Mouse (Mus musculus) midbrain, postnatal 0 days (tissue): Measurements from ENCODE around the gene Arrdc1. TPM values are rescaled to one million over a fixed set of nuclear protein-coding genes. Genes with fewer than 3 reads are reported as not detected.
"Not testable (repeated sequence)": the region's sequence is repeated elsewhere in the genome, so short reads cannot be mapped to it uniquely, and the experiment has no call there.

Experiments used
- ATAC-seq: fragments of 200-750 bp; cut with Nextera tagmentation; 2 replicates; pipeline ENCODE4 v1.8.0; 2017; ENCODE audit warnings: moderate number of reproducible peaks, mild to moderate bottlenecking, moderate TSS enrichment, moderate library complexity; ENCODE audit not compliant: low FRiP score
- DNase-seq: peaks from one replicate; pipeline ENCODE4 v3.0.0-alpha.2; 2015; ENCODE audit warnings: low spot score
- H3K27ac ChIP-seq: fragments of 300-500 bp; sonication (generic); 2 replicates; pipeline ENCODE4 v1.5.1; 2014; ENCODE audit warnings: low read depth, mild to moderate bottlenecking, low read length, mixed read lengths
- H3K27me3 ChIP-seq: fragments of 300-500 bp; sonication (generic); 2 replicates; pipeline ENCODE4 v1.6.1; 2014; ENCODE audit warnings: low read length, control low read depth, mixed read lengths; ENCODE audit not compliant: insufficient read depth
- H3K36me3 ChIP-seq: fragments of 300-500 bp; sonication (generic); 2 replicates; pipeline ENCODE4 v1.6.1; 2014; ENCODE audit warnings: low read length, control low read depth, mixed read lengths; ENCODE audit not compliant: insufficient read depth
- H3K4me1 ChIP-seq: fragments of 300-500 bp; sonication (generic); 2 replicates; pipeline ENCODE4 v1.6.1; 2014; ENCODE audit warnings: mild to moderate bottlenecking, control low read depth, antibody characterized with exemption, low read length, mixed read lengths; ENCODE audit not compliant: insufficient read depth
- H3K4me2 ChIP-seq: fragments of 300-500 bp; sonication (generic); 2 replicates; pipeline ENCODE4 v1.6.1; 2014; ENCODE audit warnings: low read depth, mild to moderate bottlenecking, low read length, mixed read lengths; ENCODE audit not compliant: poor library complexity, severe bottlenecking
- H3K4me3 ChIP-seq: fragments of 300-500 bp; sonication (generic); 2 replicates; pipeline ENCODE4 v1.5.1; 2014; ENCODE audit warnings: low read depth, mild to moderate bottlenecking, low read length, moderate library complexity
- H3K9ac ChIP-seq: fragments of 300-500 bp; sonication (generic); replicated peaks from 2 replicates; pipeline ENCODE4 v1.6.1; 2014; ENCODE audit warnings: mild to moderate bottlenecking, low read length, moderate library complexity, mixed read lengths; ENCODE audit not compliant: poor library complexity, severe bottlenecking
- H3K9me3 ChIP-seq: fragments of 300-500 bp; sonication (generic); 2 replicates; pipeline ENCODE4 v1.6.1; 2016; ENCODE audit warnings: low read length, control low read depth
- CTCF ChIP-seq: IDR thresholded peaks from 2 replicates; pipeline ENCODE4 v1.5.1; 2016; ENCODE audit warnings: antibody characterized with exemption, mild to moderate bottlenecking
- WGBS: fragments of 180-500 bp; shearing (Covaris S2); extraction: QIAGEN DNeasy Blood & Tissue Kit; methylation state at CpG from one replicate; pipeline ENCODE4 v1.1.7; 2014; 5-methylcytosine and 5-hydroxymethylcytosine counted together
- polyA plus RNA-seq: library from polyadenylated mRNA; unstranded; fragments of >200 nt; fragmentation: Nextera tagmentation; extraction: Ambion mirVana; gene quantifications from 2 replicates; pipeline ENCODE4 v1.2.1, GENCODE M21; 2015
- total RNA-seq: library from RNA; depleted of rRNA; stranded (reverse); fragments of >200 nt; gene quantifications from 2 replicates; pipeline ENCODE4 v1.2.3, GENCODE M21; 2014

Arrdc1 gene
- total and polyA plus RNA-seq, 2 experiments from 2014 or later, result 44.7 to 55.7 TPM

DNA sequence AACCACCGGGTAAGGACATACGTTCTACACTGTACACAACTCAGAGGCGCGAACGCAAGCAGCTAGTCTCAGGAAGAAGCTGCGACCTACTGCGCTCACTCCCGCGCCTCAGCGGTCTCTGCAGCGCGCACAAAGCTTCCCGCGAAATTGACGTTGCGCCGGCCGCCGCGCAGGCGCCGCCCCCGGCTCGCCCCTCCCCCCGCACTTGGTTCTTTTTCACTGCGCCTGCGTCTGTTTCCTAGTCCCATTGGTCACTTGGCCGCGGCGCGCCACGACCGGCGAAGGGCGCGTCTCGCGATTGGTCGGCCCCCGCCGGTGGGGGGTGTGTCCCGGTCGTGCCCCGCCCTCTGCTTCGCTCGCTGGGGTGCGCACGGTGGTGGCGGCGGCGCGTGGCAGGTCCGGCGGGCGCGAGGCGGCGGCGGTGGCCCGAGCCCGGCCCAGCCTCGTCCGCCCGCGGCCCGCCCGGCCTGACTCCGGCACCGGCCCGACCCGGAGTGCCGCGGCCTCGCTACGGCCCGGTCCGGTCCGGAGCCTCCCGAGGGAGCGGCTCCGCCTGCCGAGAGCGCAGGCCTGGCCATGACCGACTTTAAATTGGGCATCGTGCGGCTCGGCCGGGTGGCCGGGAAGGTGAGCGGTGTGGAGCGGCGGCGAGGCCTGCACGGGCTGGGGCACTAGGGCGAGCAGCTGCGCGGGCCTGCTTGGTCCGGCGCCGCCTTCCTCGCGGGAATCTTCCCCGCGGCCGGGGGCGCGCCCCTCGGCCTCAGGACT is 14.6 kb upstream of the Arrdc1 start, which contains the start of gene Zmynd19:
Zmynd19 (plus strand) TSS at position 372 of the 768 bp plus-strand sequence.
- Histone ChIP-seq H3K27me3 (no peaks in the 10 kb centered on the region), H3K9ac (peak within 1 kb of the TSS; percentile 88), H3K4me1 (peaks cover 5% of the 10 kb centered on the region; the same call in 1 of the 2 replicates), H3K4me3 (peak within 1 kb of the TSS; percentile 98), H3K9me3 (no peaks in the 10 kb centered on the region), H3K27ac (peak within 1 kb of the TSS; percentile 63), H3K36me3 (peaks cover 14% of the 10 kb centered on the region), H3K4me2 (peak within 1 kb of the TSS; percentile 95)
- DNase-seq (peak; percentile 98), ATAC-seq (peak; percentile 98)
- no peak for TF ChIP-seq CTCF
- under 1% methylated on average over 83 of the region's 108 CpGs for WGBS

DNA sequence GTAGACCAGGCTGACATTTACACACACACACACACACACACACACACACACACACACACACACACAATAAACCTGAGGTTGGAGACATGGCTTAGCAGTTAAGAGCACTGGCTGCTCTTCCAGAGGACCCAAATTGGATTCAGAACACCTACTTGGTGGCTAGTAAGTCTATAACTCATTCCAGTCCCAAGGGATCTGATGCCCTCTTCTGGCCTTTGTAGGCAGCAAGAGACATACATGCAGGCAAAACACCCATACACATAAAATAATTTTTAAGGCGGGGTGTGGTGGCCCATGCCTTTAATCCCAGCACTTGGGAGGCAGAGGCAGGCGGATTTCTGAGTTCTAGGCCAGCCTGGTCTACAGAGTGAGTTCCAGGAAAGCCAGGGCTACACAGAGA is 9.3 kb upstream of the Arrdc1 start:
- DNase-seq, result peak; percentile 40
- not testable (repeated sequence) for H3K4me1 ChIP-seq, H3K9me3 ChIP-seq, H3K36me3 ChIP-seq, H3K4me2 ChIP-seq, H3K27me3 ChIP-seq, H3K4me3 ChIP-seq, ATAC-seq, H3K9ac ChIP-seq, H3K27ac ChIP-seq
- WGBS, result 52% methylated on average over 2 of the region's 2 CpGs
- peak; percentile 51 for TF ChIP-seq CTCF

DNA sequence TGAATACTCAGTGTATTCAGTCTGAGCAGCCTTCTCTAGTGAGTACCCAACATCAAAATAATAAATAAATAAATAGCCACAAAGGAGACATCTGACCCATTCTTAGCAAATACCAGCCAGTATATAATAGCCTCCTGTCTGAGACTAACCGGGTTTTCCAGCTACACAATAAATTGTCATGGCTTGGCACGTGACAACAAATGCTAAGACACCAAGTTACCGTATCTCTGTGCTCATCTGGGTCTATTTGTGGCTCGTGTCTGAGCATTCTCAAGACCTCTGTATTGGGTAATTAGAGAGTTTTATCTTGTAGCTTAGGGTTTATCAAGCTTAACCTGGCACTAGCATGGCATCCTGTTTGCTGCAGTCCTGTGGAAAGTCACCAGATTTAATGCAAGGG is 7.0 kb upstream of the Arrdc1 start:
- H3K9ac ChIP-seq, result no peak overlapping the region
- no peak overlapping the region for H3K4me2 ChIP-seq
- H3K27me3 ChIP-seq, result no peaks in the 10 kb centered on the region
- H3K4me1 ChIP-seq, result no peaks in the 10 kb centered on the region
- WGBS, result 73% methylated on average over 4 of the region's 4 CpGs
- ATAC-seq (no peak), DNase-seq (no peak)
- no peak overlapping the region for H3K4me3 ChIP-seq
- no peaks in the 10 kb centered on the region for H3K9me3 ChIP-seq
- H3K27ac ChIP-seq, result no peak overlapping the region
- TF ChIP-seq CTCF, result no peak
- no peaks in the 10 kb centered on the region for H3K36me3 ChIP-seq

DNA sequence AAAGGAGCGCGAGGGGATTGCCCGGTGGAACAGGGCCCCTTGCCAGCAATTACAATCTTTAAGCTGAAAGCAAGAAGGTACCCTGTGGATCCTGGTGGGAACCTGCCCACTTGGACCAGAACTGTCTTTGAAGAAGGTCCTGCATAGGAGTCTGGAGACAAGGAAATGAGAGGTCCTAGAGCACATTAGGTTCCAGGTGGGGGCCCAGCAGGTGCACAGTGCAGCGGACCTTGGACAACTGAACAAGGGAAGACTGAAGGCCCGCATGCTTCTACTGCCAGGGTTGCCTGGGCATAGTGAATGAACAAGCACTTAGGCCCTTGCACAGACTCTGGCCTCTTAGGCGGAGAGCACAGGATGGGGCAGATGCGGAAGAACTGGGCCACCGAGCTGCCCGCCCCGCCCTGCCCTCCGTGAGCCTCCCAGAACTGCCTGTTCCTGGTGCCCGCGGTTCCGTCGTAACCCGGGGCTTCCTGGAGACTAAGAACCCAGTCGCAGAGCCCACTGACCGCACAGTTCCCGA is 550 bp downstream of the Arrdc1 start:
- peak overlapping the region; percentile 74 for H3K4me3 ChIP-seq
- peak overlapping the region; percentile 85 for H3K4me2 ChIP-seq
- DNase-seq (peak; percentile 28), ATAC-seq (peak; percentile 64)
- H3K9ac ChIP-seq, result peak overlapping the region; percentile 87
- no peak for TF ChIP-seq CTCF
- H3K4me1 ChIP-seq, result peaks cover 2% of the 10 kb centered on the region; the same call in 1 of the 2 replicates
- H3K9me3 ChIP-seq, result no peaks in the 10 kb centered on the region
- no peaks in the 10 kb centered on the region for H3K27me3 ChIP-seq
- no peaks in the 10 kb centered on the region for H3K36me3 ChIP-seq
- H3K27ac ChIP-seq, result peak overlapping the region; percentile 72
- 3% methylated on average over 18 of the region's 19 CpGs for WGBS

DNA sequence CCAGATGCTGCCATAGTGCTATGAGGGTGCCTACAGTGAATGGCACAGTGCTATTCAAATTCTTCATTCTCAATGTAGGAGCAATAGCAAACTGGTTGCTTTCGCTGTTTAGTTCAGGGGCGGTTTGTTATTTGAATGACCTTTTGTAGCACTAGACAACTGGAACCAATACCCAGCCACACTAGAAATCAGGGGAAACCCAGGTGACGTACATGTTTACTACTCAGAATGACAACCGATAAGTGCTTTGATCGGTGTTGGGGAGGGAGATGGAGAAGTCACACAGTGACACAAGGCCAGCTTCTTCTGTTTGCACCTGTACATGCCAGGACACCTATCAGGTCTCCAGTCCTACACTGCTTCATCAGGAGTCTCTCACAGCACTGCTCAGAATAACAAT is 5.5 kb downstream of the Arrdc1 start:
- H3K4me2 ChIP-seq, result no peak overlapping the region
- no peaks in the 10 kb centered on the region for H3K9me3 ChIP-seq
- H3K4me3 ChIP-seq, result no peak overlapping the region
- WGBS, result 90% methylated on average over 5 of the region's 5 CpGs
- H3K36me3 ChIP-seq, result peaks cover 17% of the 10 kb centered on the region
- no peak for TF ChIP-seq CTCF
- H3K9ac ChIP-seq, result no peak overlapping the region
- DNase-seq (no peak), ATAC-seq (no peak)
- H3K4me1 ChIP-seq, result peaks cover 2% of the 10 kb centered on the region; the same call in 1 of the 2 replicates
- H3K27me3 ChIP-seq, result no peaks in the 10 kb centered on the region
- H3K27ac ChIP-seq, result no peak overlapping the region

DNA sequence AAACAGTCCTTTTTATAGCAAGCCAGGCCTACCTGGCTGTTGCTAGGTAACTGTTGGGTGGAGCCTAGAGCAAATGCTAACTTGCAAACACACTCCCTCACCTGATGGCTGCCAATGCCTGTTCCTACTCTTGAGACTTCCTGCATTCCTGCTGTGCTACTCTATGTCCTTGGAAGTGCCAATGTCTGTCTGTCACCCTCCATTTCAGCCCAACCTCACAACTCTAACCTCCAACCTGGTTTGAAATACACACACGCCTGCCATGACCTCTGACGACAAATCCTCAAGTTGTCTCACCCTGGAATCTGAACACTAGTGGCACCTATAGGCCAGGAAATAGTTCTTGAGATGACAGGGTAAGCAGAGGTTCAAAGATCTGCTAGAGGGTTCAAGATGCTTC is 5.9 kb downstream of the Arrdc1 start:
- H3K9ac ChIP-seq, result no peak overlapping the region
- no peak for TF ChIP-seq CTCF
- peaks cover 17% of the 10 kb centered on the region for H3K36me3 ChIP-seq
- DNase-seq (no peak), ATAC-seq (no peak)
- WGBS, result 64% methylated on average over 2 of the region's 2 CpGs
- H3K4me1 ChIP-seq, result peaks cover 2% of the 10 kb centered on the region; the same call in 1 of the 2 replicates
- H3K27ac ChIP-seq, result no peak overlapping the region
- H3K9me3 ChIP-seq, result no peaks in the 10 kb centered on the region
- no peaks in the 10 kb centered on the region for H3K27me3 ChIP-seq
- H3K4me3 ChIP-seq, result no peak overlapping the region
- H3K4me2 ChIP-seq, result no peak overlapping the region
